Mouse (Mus musculus) frontal cortex, adult 2 months (tissue): ENCODE data around the gene Ccdc14. TPM values are rescaled to one million over a fixed set of nuclear protein-coding genes. Genes with fewer than 3 reads are reported as not detected.
"Not testable (repeated sequence)": the region's sequence is repeated elsewhere in the genome, so short reads cannot be mapped to it uniquely, and the experiment has no call there.

ENCODE experiments used
- DNase-seq, 2 experiments: peaks; one replicate each; pipeline ENCODE4 v3.0.0; 2022; ENCODE audit warnings: low spot score in 1 of 2; ENCODE audit errors: extremely low spot score in 1 of 2
- polyA plus RNA-seq: library from polyadenylated mRNA; depleted of rRNA; stranded (reverse); fragments of >200 nt; gene quantifications from 2 replicates; pipeline ENCODE4 v1.2.3, GENCODE M21; 2012

Gene Ccdc14
- polyA plus RNA-seq, 1 experiment: 2.8 TPM

DNA sequence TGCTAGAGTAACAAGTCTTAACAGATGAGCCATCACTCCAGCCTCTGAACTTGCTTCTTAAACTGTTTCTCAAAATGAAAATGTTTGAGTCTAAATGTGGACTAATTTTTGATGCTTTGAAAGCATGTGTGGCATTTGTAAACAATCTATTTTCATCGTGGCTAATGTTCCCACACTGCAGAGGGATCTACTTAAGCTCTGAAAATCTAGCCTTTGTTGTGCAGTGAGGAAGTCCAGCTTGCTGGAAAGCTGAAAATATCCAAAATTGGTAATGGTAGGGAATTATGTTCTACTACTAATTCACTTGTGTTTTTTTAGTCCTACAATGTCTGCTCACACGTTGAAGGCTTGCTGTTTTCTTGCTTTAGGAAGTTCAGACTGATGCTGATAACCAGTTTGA lies 15.6 kb downstream of the Ccdc14 start:
- no peak for DNase-seq

DNA sequence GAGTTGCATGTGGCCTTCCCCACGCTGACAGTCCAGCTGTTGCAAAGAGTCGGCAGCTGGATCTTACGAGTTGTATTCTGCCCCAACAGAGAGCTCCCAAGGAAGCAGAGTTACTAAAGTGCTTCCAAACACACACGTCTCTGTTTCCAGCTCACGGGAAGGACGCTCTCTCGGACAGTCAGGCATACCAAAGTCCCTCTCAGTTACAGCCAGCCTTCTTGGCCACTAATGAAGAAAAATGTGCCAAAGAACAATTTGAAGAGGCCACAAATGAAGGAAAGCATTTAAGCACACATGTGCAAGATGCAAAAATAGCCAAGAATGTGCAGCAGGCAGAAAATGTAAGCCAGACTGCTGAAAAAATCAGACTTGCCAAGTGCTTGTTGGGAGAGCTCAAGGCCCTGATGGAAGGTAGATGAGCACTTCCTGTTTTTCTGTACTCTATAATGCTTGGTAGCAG lies 16.1 kb downstream of the Ccdc14 start:
- peak in 1 of 2 experiments; percentile 21 for DNase-seq

DNA sequence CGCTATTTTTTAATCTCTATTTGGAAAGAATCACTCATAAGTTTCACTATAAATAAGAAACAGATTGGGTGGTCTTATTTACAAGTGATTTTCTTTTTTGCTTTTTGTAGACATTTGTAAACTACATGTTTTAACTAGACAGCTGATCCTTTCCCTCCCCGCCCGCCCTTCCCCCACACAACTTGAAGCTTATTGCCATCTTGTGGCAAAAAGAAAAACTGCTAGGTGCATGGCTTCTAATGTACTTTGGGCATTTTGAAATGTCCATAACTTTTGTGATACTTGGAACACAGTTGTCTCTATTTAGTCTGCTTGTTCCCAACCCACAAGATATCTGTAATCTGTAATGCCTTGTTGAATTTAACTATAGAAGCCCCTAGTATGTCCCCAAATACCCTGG lies 21.1 kb downstream of the Ccdc14 start:
- DNase-seq: peak in 1 of 2 experiments; percentile 27

DNA sequence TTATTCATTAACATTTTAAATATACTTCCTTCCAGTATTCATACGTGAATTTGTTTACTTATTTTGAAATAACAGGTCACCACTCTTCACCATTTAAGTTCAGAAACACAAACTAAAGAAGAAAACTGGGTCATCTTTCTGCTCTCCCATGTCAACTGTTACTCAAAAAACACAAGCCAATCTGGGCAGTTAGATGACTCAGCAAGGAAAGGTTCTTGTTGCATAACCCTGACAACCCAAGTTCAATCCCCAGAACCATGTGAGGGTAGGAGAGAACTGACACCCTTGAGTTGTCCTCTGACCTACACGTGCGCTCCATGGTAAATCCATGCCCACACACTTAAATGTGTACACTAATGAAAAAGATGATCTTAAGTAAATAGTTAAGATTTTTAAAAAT lies 34.7 kb downstream of the Ccdc14 start:
- DNase-seq: no peak

GRCm38 (mm10) chr16:34728610-34729009 lies 38.2 kb downstream of the Ccdc14 start:
- not testable (repeated sequence) for DNase-seq

GRCm38 (mm10) chr16:34729371-34729770 lies 39.0 kb downstream of the Ccdc14 start:
- DNase-seq: no peak

GRCm38 (mm10) chr16:34738656-34739233 lies 48.3 kb downstream of the Ccdc14 start:
- DNase-seq: no peak

DNA sequence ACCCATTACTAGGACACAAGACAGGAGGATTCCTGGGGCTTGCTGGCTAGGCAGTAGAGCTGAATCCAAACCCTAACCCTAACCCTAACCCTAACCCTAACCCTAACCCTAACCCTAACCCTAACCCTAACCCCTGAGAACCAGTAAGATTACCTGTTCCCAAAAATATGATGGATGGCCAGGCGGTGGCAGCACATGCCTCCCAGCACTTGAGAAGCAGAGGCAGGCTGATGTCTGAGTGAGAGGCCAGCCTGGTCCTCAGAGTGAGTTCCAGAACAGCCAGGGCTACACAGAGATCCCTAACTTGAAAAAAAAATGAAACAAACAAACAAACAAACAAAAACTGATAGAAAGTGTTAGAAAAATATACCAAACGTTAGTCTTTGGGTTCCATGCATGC lies 52.5 kb downstream of the Ccdc14 start:
- peak in 1 of 2 experiments; percentile 9 for DNase-seq

- peak in 1 of 2 experiments; percentile 58 for DNase-seq
Measured at GRCm38 (mm10) chr16:34745065-34745585, 54.7 kb downstream of the Ccdc14 start, which contains the start of gene Mylk. TSS of gene Mylk (plus strand) at chr16:34745210.

DNA sequence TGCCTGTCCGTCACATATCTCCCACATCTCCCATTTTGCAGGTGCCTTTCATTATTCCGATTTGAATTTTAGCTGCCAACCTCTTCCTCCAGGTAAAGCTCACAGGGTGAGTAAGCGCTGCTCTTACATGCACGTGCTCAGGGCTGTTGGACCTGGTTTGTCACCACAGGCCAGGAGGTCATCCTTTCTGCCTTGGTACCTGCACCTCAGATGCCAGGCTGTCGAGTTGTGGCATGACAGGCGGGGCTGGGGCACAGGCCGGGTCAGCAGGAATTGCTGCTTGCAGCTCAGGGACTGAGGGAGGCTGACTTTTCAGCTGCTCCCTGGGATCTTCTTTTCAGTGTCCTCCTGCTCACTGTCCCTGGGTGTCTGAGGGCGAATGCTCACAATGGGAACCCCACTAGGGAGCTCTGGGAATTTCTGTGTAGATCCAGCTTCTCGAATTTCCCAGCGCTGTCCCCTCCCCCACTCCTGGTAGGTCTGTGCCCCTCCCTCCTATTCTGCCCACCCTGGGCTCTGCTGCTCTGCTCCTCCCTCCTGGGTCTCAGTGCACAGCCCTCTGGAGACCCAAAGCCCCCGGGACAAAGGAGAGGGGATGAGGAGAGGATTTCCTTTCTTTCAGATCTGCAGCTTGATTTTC lies 57.8 kb downstream of the Ccdc14 start:
- no peak for DNase-seq

DNA sequence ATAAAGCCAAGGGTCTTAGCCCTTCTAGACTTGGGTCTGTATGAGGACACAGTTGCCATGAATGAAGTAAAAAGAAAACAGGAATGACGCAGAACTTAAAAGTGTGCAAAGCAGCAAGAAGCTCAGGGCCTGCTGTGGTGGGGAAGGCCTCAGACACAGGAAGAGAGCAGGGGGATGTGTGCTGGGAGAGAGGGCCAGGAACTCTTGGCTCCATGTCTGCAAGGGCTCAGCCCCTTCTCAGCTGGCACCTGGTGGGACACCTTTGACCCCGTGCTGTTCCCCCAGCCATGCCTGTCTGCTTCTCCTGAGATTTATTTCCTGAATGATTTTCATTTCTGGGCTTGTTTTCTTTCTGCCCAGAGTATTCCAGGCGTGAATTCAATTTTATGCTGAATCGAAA lies 59.1 kb downstream of the Ccdc14 start:
- DNase-seq: no peak

DNA sequence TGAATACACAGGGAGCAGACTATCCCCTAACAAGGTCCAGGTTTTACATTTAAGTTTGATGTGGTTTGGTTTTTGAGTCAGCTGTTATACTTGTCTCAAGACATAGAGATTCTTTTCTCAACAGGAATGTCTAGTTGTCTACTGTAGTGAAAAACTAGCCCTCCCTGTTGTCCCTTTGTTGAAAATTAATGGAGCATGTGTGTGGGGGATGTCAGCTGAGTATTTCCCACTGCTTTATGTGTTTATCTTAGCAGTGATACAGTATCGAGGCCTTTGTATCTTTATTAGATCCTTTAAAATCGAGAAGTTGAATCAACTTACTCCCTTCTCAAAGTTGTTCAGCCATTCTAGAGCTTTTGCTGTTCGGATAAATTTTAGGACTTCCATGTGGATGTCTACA lies 61.6 kb downstream of the Ccdc14 start:
- no peak for DNase-seq

DNA sequence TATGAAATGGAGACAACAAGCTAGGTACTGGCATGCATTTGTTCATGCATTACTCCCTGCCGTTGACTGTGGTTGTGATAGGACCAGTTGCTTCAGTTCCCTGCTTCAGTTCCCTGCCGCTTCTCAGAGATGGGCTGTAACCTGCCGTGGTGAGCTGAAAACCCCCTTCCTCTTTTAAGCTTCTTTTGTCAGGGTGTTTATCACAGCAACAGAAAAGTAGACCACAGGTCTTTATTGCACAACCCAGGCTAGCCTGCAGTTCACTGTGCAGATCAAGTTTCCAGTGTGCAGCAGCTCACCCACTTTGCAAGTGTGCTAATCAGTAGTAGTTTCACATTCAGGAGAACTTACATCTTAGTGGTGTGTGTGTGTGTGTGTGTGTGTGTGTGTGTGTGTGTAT lies 62.6 kb downstream of the Ccdc14 start:
- DNase-seq: no peak

DNA sequence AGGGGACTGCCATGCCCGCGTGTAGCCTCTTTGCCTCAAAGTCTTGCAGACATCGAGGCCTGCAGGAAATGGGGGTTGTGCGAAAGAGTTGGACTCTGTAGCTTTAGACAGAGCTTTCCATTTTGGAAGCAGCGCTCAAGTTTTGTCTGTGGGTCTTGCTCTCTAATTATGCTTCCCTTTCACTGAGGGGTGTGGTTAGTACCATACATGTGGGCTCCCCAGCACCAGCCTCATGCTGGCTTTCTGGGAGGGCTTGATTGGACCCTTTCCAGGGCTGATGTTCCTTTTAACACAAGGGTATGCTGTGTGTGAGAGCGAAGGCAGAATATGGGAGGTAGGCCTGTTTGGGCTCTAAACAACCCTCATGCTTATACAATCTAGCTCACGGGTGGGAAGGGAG lies 66.6 kb downstream of the Ccdc14 start:
- DNase-seq: no peak

DNA sequence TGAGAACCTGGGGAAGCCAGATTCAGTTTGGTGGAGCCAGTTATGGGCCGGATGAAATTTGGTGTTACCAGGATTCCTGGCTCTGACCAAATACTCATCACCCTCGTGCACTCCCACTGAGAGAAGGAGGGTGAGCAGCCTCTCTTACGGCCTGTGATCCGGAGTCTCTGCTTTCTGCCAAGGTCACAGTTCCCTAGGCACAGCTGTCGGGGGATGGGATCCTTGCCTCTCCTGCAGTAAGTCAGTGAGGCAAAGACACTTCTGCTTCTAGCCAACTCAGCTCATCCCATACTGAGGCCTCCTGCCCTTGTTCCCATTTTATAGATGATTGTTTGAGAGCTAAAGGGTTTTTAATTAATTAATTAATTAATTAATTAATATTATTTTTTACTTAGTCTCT lies 67.8 kb downstream of the Ccdc14 start:
- no peak for DNase-seq

DNA sequence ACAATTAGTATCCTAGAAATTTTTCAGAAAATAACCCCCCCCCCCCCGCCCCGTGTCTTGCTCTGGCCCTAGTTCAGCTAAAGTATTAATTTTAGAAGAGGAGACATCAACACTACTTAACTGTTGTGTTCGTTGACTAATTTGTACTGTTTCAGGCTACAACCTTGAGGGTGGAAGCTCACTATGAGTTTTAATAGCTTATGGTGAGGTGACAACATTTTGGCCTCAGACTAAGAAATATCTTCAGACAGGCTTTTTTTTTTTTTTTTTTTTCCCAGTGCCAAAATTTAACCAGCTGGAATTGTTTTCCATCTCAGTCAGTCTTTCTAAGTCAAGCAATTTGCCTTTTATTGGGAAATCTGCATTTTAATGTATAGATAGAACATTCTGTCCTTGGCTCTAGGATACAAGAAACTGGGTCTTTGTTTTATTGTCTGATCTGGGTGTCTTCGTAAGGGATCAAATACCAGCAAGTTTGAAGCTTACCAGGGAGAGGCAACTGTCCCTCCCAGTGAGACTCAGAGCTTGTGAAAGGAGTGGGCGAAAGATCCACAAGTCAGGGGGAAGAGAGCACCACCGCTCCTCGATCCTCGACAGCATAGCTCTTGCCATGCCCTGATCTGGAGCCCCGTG lies 73.7 kb downstream of the Ccdc14 start:
- DNase-seq: no peak

DNA sequence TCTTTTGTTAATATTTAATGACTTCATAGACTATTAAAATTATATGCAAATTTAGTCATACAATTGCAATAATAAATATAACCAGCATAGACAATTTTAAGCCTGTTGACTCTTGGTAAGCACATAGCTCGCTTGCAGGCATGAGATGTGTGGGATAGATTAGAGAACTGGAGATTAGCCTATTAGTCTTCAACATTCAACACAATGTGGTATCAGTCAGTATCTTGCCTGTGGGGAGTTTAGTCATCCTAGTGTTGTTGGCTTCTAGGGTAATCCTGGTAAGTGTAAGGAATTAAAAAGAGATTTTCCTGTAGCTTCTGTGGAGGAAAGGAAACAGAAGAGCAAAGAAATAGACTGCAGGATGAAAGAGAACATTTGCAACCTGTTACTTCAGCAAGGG lies 75.2 kb downstream of the Ccdc14 start:
- DNase-seq: no peak

DNA sequence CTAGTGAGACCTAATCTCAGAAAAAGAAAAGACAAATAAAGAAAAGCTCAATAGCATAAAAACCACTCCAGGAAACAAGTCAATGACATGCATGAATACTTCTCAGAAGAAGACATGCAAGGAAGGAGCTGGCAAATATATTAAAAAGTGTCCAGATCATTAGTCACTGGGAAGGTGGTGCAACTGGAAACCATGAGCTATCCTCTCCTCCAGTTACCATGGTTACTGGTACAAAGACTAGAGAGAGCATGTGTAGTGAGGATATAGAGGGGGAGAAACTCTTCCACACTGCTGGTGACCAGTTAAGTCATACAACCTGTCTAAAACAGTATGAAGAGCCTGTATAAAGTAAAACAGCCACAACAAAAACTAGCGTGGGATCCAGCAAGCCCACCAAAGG lies 75.8 kb downstream of the Ccdc14 start:
- no peak for DNase-seq

- DNase-seq: no peak
Measured at GRCm38 (mm10) chr16:34767443-34767842, 77.0 kb downstream of the Ccdc14 start.

DNA sequence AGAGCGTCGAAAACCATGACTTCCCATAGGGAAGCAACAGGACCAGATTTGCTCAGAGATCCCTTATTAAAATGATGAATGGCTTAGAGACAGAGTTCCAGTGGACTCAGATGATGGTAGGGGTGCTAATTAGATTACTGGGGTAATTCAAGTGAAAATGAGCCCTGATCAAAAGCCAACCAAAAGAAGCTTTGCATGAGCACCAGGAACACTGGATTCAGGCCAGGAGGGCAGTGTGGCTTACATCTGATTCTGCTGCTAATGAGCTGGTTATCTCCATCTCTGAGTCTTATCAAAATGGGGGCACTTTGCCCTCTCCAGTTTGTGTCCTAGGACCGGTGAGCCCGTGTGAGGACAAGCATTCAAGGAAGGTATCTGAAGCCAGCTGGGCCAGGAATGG lies 78.0 kb downstream of the Ccdc14 start:
- DNase-seq: no peak

DNA sequence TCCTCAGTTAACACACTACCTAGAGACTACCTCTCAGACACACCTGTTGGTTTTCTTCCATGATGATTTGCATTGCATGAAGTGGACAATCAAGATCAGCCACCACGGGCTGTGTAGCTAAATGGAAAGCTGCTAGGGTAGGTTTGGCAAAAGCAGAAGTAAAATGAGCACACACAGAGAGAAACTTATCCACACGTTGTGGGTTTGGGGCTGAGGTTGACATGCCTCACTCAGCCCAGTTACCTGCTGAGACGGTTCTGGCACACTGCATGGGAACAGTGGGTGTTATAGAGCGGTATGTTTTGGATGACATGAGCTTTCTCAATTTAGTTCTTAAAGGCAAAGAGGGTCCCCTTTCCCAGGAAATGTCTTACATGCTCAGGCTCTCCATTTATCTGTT lies 79.7 kb downstream of the Ccdc14 start:
- DNase-seq: no peak
